Mouse (Mus musculus): ENCODE data around the gene Tlr6.

Tlr6 gene

DNA sequence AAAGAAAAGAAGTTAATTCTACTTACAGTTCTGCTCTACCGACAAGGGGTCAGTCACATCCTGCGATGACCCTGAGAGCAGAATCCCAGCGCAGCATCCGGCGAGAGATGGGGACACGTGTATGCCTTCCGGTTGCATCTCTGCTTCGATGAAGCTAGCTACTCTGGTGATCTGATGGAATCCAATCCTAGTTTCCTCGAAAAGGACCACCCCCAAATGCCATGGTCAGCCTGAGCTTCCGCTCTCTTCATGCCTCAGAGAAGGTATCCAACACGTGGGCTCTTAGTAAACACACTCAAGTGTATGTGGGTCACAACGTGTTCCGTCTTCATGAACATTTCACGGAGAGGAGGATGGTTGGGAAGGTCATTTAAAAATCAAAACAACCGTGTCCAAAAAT lies 27.1 kb downstream of the Tlr6 start:
- DNase-seq (ENCODE audit: low spot score in 2 of 2): no peak

DNA sequence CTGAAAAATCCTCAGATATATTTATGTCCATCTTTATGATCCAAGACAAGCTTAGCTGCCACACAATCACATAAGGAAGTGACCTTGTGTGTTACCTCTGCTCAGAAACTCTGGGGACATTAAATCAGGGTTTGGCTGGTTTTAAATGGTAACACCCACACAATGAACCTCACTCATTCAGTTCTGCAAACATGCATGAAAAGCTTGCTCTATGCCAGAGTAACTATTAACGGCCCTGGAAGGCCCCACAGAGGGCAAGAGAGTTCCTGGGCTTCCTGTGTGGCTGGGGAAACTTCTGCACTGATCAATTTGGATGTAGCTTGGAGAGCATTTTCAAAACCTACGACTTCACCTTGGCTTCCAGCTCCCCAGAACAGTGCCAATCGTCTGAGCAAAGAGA lies 27.7 kb downstream of the Tlr6 start:
- no peak for DNase-seq (ENCODE audit: low spot score in 2 of 2)

DNA sequence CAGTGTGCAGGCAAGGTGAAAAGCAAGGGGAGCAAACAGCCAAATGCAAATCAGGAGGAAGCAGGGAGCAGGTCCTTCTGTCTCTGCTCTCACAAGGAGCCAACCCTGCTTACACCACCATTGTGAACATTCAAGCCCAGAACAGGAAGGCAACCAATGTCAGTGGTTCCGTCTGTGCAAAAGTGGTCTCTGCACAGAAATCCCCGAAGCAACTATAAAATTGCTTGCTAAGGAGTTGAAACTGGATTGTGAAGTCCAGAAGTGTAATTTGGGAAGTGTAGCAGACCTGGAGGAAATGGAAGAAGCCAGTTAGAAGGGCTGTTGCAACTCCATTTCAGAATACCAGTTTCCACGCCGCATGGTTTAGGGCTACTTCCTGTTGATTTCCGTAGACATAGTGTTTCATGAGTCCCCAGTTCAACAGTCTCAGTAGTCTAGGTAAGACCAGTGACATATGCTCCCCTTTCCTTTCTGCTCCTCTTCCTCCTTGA lies 37.0 kb downstream of the Tlr6 start:
- DNase-seq (ENCODE audit: low spot score in 2 of 2): no peak

DNA sequence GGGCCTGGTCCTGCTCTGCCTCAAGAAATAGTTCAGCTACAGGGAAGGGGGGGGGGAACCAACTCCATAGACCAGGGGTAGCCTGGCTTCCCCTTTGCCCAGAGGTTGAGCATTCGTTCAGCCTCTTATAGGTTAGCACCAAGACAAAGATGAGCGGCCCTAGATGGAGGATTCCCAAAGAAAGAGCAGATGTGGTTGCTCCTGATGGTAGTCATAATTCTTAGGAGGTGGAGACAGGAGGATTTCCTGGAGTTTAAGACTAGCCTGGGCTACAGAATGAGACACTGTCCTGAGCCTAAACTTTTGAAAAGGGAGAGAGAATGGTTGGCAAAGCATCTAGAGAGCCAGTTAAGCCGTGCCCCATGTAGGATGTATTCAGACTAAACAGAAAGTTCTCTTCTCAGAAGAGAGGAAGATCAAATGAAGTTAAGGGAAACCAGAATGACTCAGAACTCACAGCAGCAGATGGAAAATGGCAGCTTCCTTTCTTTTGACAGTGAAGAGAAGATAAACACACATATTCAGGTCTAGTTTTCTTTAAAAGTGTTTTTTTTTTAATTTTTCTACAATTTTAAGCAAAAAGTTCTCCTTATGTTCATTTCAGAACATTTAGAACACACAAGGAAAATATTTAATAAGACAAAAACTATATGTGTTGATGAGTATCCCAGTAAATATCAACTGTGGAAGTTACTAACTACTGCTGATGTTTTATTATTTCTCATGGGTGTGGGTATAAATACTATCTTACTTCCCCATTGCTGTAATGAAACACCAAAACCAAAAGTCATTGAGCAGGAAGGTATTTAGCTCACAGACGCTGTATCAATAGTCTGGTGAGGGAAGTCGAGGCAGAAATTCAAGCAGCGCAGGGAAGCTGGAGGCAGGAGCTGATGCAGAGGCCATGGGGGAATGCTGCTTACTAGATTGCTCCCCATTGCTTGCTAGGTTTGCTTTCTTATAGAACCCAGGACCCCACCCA lies 41.0 kb downstream of the Tlr6 start:
- DNase-seq (ENCODE audit: low spot score in 2 of 2): no peak

DNA sequence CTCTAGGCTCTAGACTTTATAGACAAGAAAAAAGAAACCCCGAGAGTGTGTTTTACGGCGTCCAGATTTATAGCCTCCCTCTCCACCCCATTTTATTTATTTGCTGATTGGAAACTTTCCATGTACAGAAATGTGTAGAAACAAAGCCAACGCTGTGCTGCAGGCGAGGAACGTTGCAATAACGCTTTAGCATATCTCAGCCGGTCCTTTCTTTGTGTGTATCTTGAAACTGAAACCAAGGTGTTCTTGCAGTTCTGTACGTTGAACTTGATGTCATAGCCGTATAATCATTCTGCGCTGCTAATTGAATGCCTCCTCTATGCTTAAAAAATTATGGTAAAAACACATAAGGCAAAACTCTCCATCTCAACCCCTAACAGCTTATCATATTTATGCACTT lies 42.2 kb downstream of the Tlr6 start:
- no peak for DNase-seq (ENCODE audit: low spot score in 2 of 2)

DNA sequence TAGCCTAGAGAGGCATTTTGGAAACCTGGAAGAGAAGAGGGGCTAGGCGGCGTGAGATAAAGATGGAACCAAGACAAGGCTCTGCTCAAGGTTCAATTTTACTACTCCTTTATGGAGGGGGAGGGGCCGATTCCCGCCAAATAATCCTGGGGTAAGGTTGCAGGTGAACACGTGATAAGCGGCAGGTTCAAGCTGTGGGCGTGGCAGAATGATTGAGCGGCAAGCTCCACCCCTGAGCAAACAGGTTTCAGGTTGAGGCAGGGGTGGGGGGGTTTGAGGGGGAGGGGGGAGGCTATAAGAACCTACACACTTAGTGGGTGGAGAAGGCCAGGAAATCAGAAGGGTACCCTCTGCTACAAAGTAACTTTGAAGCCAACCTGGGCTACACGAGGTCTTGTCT lies 42.7 kb downstream of the Tlr6 start:
- DNase-seq (ENCODE audit: low spot score in 2 of 2): no peak

DNA sequence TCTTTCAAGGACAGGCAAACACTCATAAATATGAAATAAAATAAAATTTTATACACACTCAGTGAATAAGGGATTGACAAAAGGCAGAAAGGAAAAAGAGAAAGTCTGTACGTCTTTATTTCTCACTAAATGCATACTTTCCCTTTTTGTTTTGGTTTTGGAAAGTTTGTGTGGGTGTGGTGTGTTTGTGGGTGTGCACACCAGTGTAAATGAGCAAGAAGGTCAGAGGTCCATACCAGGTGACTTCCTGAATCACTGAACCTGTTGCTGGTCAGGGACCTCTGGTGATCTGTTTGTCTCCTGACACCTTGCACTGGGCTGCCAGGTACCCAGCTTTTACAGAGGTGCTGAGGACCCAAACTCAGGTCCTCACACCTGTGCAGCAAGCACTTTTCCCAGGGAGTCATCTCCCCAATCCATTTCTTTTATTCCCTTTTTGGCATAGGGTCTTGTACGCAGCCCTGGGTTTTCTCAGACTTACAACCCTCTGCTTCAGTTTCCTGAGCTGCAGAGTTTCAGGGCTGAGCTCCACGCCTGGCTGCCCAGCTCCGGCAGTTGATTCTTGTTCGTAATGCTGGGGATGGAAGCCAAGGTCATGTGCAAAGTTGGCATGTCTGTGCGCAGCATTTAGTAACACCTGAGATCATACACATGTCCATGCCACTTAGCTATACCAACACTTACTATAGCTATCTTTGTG lies 51.2 kb downstream of the Tlr6 start:
- DNase-seq (ENCODE audit: low spot score in 2 of 2): no peak

DNA sequence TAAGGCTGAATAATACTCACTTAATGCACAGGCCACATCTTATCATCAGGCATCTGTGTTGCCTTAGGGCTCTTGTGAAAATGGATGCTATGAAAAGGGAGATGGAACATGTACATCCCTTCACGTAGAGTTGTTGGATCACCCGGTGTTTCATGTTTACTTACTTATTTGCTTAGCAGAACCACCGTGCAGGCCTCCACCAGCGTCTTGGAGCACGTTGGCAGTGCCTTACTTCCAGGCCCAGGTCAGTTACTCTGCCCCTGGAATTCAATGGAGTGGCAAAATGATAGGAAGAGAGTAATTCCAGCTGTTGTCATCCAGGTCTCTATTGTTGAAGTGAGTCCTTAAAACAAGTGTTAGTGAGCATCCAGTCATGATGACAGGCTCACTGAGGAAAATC lies 52.0 kb downstream of the Tlr6 start:
- DNase-seq (ENCODE audit: low spot score in 2 of 2): no peak

DNA sequence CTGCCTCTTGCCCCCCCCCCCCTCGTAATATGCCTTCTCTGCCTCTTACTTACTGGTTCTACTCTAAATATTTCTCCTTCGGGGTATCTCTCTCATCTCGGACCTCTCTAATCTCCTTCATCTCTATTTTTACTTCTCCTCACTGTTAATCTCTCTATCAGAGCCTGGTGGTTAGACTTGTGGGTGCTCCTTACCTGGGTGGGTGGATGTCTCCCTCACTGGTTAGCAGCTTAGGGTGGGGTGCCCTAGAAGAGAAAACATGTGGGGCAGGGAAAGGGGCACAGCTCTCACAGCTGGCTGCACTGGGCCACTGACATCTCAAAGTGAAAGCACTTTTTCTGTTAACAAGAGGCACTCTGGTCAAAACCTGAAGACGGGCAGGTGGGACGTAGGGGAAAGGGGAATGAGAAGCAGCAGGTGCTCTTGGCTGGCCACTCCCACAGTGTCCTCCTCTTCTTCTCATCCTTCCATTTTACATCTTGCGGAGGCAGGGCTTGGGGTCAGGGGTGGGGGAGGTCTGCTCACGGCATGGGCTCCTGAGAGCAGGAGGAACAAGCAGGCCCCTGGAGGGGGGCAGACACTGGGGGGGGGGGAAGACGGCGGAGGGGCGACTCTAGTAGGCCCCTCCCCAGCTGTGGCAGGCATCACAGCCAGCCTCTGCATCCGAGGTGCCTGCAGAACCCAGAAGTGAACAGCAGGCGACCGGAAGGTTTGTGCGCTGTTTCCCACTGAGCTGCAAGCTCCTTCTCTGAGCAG lies 54.2 kb downstream of the Tlr6 start:
- no peak for DNase-seq (ENCODE audit: low spot score in 2 of 2)
